Mouse (Mus musculus): ENCODE measurements around the gene Gm7954. TPM values are rescaled to one million over a fixed set of nuclear protein-coding genes. Genes with fewer than 3 reads are reported as not detected.
"Not testable (repeated sequence)": the region's sequence is repeated elsewhere in the genome, so short reads cannot be mapped to it uniquely, and the experiment has no call there.

Gm7954 gene
- not detected in 2 replicates for polyA plus RNA-seq (2012; rRNA removed)

DNA sequence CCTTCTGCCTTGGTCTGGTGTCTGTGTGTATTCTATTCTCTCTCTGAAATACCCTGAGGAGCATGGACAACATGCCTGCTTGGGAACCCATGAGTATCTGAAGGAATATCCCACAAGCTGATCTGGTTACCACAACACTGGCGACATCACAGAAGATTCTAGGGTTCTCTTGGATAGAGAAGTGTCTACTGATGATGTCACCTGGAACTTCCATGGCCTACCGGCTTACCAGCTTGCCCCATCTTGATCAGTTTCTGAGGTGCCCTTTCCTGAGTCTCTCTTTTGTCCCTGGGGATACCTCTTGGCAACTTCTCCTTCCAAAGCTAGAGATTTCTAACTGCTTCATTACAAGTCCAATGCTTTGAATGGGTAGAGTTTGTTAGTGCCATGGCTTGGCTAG lies at the start of gene Gm7954:
TSS of gene Gm7954 (minus strand) at position 101 of the 400 bp plus-strand sequence.
- not testable (repeated sequence) for H3K36me3 ChIP-seq (ENCODE audit: control insufficient read depth, insufficient read depth, low read length); H3K4me3 ChIP-seq (ENCODE audit: insufficient read depth, low read depth, low read length); H3K27ac ChIP-seq (ENCODE audit: insufficient read depth, low read depth, low read length); H3K27me3 ChIP-seq (replicated peaks; ENCODE audit: control insufficient read depth, insufficient read depth, low read length); H3K4me1 ChIP-seq (ENCODE audit: control insufficient read depth, insufficient read depth, low read length); DNase-seq
- WGBS, result no CpG with 5 or more reads among the region's 2 CpGs

DNA sequence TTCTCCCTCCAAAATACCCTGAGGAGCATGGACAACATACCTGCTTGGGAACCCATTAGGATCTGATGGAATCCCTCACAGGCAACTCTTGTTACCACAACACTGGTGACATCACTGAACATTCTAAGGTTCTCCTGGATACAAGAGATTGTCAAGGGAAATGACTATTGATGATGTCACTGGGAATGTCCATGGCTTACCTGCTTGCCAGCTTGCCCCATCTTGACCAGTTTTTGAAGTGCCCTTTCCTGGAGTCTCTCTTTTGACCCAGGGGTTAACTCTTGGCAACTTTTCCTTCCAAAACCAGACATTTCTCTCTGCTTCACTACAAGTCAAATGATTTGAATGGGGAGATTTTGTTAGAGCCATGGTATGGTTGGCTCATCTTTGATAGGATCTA lies 36.1 kb upstream of the Gm7954 start, which contains the start of gene Gm3486:
TSS of gene Gm3486 (minus strand) at position 101 of the 400 bp plus-strand sequence.
- DNase-seq; H3K27me3 ChIP-seq (replicated peaks; ENCODE audit: control insufficient read depth, insufficient read depth, low read length); H3K4me3 ChIP-seq (ENCODE audit: insufficient read depth, low read depth, low read length); H3K36me3 ChIP-seq (ENCODE audit: control insufficient read depth, insufficient read depth, low read length); H3K27ac ChIP-seq (ENCODE audit: insufficient read depth, low read depth, low read length); H3K4me1 ChIP-seq (ENCODE audit: control insufficient read depth, insufficient read depth, low read length): not testable (repeated sequence)

GRCm38 (mm10) chr14:41425393-41426075 lies 27.8 kb downstream of the Gm7954 start:
- H3K27me3 ChIP-seq (replicated peaks; ENCODE audit: control insufficient read depth, insufficient read depth, low read length); H3K36me3 ChIP-seq (ENCODE audit: control insufficient read depth, insufficient read depth, low read length); H3K4me1 ChIP-seq (ENCODE audit: control insufficient read depth, insufficient read depth, low read length); H3K27ac ChIP-seq (ENCODE audit: insufficient read depth, low read depth, low read length): not testable (repeated sequence)
- peak overlapping the region; percentile 28; the same call in 1 of the 2 replicates for H3K4me3 ChIP-seq (ENCODE audit: insufficient read depth, low read depth, low read length)
- peak; percentile 31 for DNase-seq
- 12% methylated on average over 15 of the region's 16 CpGs for WGBS

DNA sequence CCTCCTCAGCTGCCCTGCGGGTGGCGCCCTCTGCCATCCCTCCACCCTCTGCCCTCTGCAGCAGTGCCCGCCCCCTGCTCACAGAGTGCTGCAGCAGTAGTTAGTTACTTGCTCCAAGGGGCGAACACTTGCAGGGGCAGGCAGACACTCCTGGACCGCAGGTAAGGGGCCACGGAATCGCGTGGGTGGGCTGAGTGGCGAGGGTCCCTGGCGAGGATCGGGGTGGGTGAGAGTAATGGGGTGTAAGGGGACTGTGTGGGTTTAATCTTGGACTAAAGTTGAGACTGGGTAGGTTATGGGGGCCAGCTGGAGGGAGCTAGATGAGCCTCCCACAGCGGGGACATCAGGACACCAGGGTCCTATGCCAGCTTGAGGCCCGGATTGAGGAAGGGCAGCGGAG lies 28.6 kb downstream of the Gm7954 start:
- H3K27ac ChIP-seq (ENCODE audit: insufficient read depth, low read depth, low read length); H3K4me1 ChIP-seq (ENCODE audit: control insufficient read depth, insufficient read depth, low read length); DNase-seq; H3K36me3 ChIP-seq (ENCODE audit: control insufficient read depth, insufficient read depth, low read length); H3K27me3 ChIP-seq (replicated peaks; ENCODE audit: control insufficient read depth, insufficient read depth, low read length): not testable (repeated sequence)
- H3K4me3 ChIP-seq (ENCODE audit: insufficient read depth, low read depth, low read length), result peak overlapping the region; percentile 10; the same call in 1 of the 2 replicates
- WGBS, result 21% methylated on average over 14 of the region's 14 CpGs

- not testable (repeated sequence) for H3K4me1 ChIP-seq (ENCODE audit: control insufficient read depth, insufficient read depth, low read length); H3K27ac ChIP-seq (ENCODE audit: insufficient read depth, low read depth, low read length); DNase-seq; H3K4me3 ChIP-seq (ENCODE audit: insufficient read depth, low read depth, low read length); H3K36me3 ChIP-seq (ENCODE audit: control insufficient read depth, insufficient read depth, low read length); H3K27me3 ChIP-seq (replicated peaks; ENCODE audit: control insufficient read depth, insufficient read depth, low read length)
- 75% methylated on average over 1 of the region's 2 CpGs for WGBS
These were observed 45.1 kb downstream of the Gm7954 start, which contains the start of gene Gm6482 for GRCm38 (mm10) chr14:41408181-41408580. Gene Gm6482 (minus strand): TSS chr14:41408281.

Other genes starting within 250 kb of the Gm7954 start
- not detected in 2 replicates for gene Gm2832, start 174.7 kb downstream of the Gm7954 start, polyA plus RNA-seq (2012; rRNA removed)
- not detected in 2 replicates for gene Gm5798, start 104.9 kb downstream of the Gm7954 start, polyA plus RNA-seq (2012; rRNA removed)
- not detected in 2 replicates for gene Gm7945, start 67.1 kb downstream of the Gm7954 start, polyA plus RNA-seq (2012; rRNA removed)
- not detected in 2 replicates for gene Gm6482, start 45.2 kb downstream of the Gm7954 start, polyA plus RNA-seq (2012; rRNA removed)
- not detected in 2 replicates for gene Gm3486, start 36.0 kb upstream of the Gm7954 start, polyA plus RNA-seq (2012; rRNA removed)
- gene Gm7970, start 102.1 kb upstream of the Gm7954 start, polyA plus RNA-seq (2012; rRNA removed), result not detected in 2 replicates
- not detected in 2 replicates for gene 1700049E17Rik2, start 119.7 kb upstream of the Gm7954 start, polyA plus RNA-seq (2012; rRNA removed)
- not detected in 2 replicates for gene Gm3072, start 171.1 kb upstream of the Gm7954 start, polyA plus RNA-seq (2012; rRNA removed)
- gene Gm3676, start 193.0 kb upstream of the Gm7954 start, polyA plus RNA-seq (2012; rRNA removed), result not detected in 2 replicates
- not detected in 2 replicates for gene Gm8068, start 248.4 kb upstream of the Gm7954 start, polyA plus RNA-seq (2012; rRNA removed)